Mouse (Mus musculus) B cell, adult (primary cell): ENCODE measurements around the gene Aak1. TPM values are rescaled to one million over a fixed set of nuclear protein-coding genes. Genes with fewer than 3 reads are reported as not detected.

Experiments used
- total RNA-seq: library from RNA; stranded (reverse); gene quantifications from 4 replicates; pipeline ENCODE4 v1.2.4, GENCODE M21; 2023; ENCODE audit not compliant: inconsistent age

Aak1 gene
- total RNA-seq, result 78.0 to 81.2 TPM (median 78.6 TPM) in 4 replicates

DNA sequence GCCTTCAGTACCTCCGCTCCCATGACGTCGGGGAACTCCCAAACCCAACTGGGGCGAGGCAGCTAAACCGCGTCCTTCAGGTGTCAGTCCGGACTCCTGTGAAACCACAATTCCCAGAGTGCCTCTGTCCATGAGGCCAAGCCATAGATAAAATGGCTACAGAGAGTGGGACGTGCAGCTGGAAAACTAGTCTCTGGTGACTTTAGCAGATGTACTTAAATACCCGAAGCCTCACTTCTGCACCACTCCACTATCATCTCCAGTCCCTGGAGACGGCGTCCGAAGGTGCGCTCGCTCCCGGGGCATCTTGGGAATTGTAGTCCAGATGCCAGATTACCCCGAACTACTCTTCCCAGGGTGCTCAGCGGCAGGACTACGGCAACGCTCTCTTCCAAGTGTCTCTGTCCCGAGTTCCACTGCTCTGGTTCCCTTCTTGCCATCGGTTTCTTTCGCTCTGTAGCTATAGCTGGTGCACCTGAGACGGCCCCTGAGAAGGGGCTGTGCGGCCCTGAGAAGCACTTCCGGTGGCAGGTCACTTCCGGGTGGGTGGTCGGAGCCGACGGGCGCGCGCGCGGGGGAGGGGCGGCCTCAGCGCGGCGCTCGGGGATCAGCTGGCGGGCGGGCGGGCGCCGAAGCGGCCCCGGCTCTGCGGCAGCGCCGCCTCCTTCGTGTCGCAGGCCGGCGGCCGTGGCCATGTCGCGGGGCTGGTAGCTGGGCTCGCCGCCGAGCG, at the start of gene Aak1:
TSS of gene Aak1 (plus strand) at position 603 of the 730 bp plus-strand sequence.

DNA sequence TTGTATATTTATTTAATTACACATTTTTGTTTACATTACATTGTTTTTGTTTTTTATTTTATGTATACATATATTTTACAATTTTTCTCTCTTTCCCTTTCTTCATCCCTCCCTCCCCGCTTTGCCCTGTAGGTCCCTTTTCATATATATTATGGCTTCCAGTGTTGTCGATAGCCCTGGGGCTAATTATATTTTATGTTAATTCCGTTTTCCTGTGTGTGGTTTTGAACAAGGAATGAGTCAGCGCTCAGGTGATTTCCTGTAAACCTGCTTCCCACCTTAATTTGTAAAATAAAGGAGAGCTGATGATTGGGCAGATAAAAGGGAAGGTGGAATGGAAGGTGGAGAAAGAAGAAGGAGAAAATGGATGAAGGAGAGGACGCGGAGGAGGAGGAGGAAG, 159.6 kb downstream of the Aak1 start, which contains the start of gene Nfu1:
TSS of gene Nfu1 (plus strand) at position 350 of the 400 bp plus-strand sequence.

DNA sequence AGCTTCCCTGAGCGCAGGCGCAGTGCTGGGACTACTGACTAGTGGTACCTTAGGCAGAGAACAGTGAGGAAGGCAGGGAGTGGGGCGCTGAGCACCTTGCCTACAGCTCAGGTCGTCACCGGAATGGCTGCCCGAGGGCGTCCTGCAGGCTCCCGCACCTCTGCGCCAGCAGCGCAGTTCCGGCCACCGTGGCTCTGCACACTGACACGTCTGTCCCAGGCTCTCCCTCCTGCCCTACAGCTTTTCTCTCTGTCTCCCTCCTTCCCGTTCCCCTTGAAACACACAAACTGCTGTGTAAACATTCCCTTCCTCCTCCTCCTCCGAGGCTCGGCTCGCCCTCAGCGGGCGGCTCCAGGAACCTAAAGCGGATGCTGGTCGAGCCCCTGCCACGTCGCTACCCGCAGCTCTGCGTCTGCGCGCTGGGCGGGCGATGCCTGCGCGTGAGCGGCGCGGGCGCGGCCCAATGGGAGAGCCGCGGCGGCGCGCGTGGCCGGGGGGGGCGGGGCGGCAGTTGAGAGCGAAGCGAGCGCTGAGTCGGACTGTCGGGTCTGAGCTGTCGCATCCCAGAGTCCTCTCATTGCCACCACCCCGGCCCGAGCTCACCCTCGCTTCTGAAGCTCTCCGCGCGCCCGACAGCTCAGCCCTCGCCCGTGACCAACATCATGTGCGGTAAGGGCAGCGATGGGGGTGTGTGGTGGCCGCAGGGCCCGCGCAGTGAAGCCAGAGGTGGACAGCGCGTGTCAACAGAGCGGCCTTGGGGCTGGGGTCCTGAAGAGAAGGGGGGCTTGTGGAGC, 193.2 kb downstream of the Aak1 start, which contains the start of gene Gfpt1:
TSS of gene Gfpt1 (plus strand) at position 510 of the 794 bp plus-strand sequence.

Other genes with a start within 250 kb of the Aak1 start
- not detected in 4 replicates for gene Asprv1, start 221.4 kb upstream of the Aak1 start, total RNA-seq
- gene Mxd1, start 180.4 kb upstream of the Aak1 start, total RNA-seq, result 15.7 to 26.1 TPM (median 20.0 TPM) in 4 replicates
- gene Snrnp27, start 165.0 kb upstream of the Aak1 start, total RNA-seq, result 35.8 to 42.2 TPM (median 40.5 TPM) in 4 replicates
- 25.1 to 29.7 TPM (median 28.3 TPM) in 4 replicates for gene Gmcl1, start 116.1 kb upstream of the Aak1 start, total RNA-seq
- gene Anxa4, start 55.9 kb upstream of the Aak1 start, total RNA-seq, result 7.1 to 13.3 TPM (median 10.5 TPM) in 4 replicates
- gene Nfu1, start 159.7 kb downstream of the Aak1 start, total RNA-seq, result 59.3 to 73.6 TPM (median 64.5 TPM) in 4 replicates
- 29.6 to 33.6 TPM (median 32.2 TPM) in 4 replicates for gene Gfpt1, start 193.3 kb downstream of the Aak1 start, total RNA-seq